Mouse (Mus musculus): ENCODE measurements around the gene Iba57. TPM values are rescaled to one million over a fixed set of nuclear protein-coding genes. Genes with fewer than 3 reads are reported as not detected.

The Iba57 gene
- polyA plus RNA-seq, 1 experiment from 2014 or later, result 14.2 TPM

DNA sequence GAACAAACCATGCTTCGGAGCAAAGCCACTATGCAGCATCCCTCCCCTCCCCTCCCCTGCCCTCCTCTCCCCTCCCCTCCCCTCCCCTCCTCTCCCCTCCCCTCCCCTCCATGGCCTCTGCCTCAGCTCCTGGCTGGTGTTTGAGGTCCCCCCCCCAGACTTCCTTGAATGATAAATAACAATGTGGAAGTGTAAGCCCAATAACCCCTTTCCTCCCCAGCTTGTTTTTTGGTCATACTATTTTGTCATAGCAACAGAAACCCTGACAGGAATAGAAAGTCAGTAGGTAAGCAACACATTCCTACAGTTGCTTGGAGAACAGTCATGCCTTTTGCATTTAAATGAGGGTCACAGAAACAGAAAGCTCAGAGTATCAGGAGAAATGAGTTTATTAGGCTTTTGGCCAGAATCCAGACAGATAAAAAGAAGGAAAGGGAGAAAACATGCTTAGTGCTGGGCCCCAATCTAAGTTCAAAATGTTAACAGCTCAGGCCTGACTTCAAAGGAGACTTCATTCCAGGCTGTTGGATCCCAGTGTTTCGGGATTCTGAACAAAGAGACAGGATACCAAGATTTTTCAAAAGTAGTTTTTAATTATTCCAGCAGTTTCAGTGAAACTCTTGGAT lies 2.2 kb upstream of the Iba57 start:
- Histone ChIP-seq H3K27me3 (replicated peaks) (no peaks in the 10 kb centered on the region), H3K9me3 (replicated peaks) (no peaks in the 10 kb centered on the region), H3K27ac (peak overlapping the region; percentile 100), H3K36me3 (peaks cover 9% of the 10 kb centered on the region), H3K4me1 (peaks cover 58% of the 10 kb centered on the region), H3K9ac (peak overlapping the region; percentile 92), H3K4me3 (no peak overlapping the region), H3K4me2 (peak overlapping the region; percentile 85; the same call in 1 of the 2 replicates)
- ATAC-seq, result no peak
- 35% methylated on average over 2 of the region's 2 CpGs for WGBS (ENCODE audit: insufficient replicate concordance)

DNA sequence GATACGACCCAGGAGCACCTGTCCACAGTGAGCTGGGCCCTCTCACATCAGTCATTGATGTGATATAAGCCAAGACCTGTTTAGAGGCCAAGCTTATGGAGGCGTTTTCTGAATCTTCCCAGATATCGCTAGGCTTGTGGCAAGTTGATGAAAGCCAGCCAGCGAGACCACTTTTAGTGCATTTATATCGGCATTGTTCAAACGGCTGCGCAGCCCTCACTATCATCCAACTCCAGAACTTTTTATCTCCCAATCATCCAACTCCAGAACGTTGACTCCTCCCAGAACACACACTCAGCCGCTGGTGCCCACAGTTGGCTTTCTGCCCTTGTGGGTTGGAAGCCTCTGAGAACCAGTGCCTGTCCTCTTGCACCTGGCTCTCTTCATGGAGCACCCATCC lies 845 bp upstream of the Iba57 start:
- no peaks in the 10 kb centered on the region for H3K9me3 ChIP-seq (replicated peaks)
- peaks cover 58% of the 10 kb centered on the region for H3K4me1 ChIP-seq
- H3K4me3 ChIP-seq, result peak overlapping the region; percentile 83
- peak overlapping the region; percentile 92 for H3K9ac ChIP-seq
- H3K27ac ChIP-seq, result peak overlapping the region; percentile 100
- no peaks in the 10 kb centered on the region for H3K27me3 ChIP-seq (replicated peaks)
- whole genome bisulfite sequencing (ENCODE audit: insufficient replicate concordance), result 17% methylated on average over 9 of the region's 9 CpGs
- peaks cover 23% of the 10 kb centered on the region for H3K36me3 ChIP-seq
- H3K4me2 ChIP-seq, result peak overlapping the region; percentile 85
- ATAC-seq, result peak; percentile 80

- peak overlapping the region; percentile 100 for H3K27ac ChIP-seq
- peaks cover 40% of the 10 kb centered on the region for H3K36me3 ChIP-seq
- no peaks in the 10 kb centered on the region for H3K27me3 ChIP-seq (replicated peaks)
- peak overlapping the region; percentile 83 for H3K4me3 ChIP-seq
- H3K9ac ChIP-seq, result peak overlapping the region; percentile 92
- peak; percentile 1 for ATAC-seq
- no peaks in the 10 kb centered on the region for H3K9me3 ChIP-seq (replicated peaks)
- peak overlapping the region; percentile 85 for H3K4me2 ChIP-seq
- WGBS (ENCODE audit: insufficient replicate concordance), result 49% methylated on average over 9 of the region's 9 CpGs
- peaks cover 53% of the 10 kb centered on the region for H3K4me1 ChIP-seq
Measured at GRCm38 (mm10) chr11:59162443-59163254, 890 bp downstream of the Iba57 start.

DNA sequence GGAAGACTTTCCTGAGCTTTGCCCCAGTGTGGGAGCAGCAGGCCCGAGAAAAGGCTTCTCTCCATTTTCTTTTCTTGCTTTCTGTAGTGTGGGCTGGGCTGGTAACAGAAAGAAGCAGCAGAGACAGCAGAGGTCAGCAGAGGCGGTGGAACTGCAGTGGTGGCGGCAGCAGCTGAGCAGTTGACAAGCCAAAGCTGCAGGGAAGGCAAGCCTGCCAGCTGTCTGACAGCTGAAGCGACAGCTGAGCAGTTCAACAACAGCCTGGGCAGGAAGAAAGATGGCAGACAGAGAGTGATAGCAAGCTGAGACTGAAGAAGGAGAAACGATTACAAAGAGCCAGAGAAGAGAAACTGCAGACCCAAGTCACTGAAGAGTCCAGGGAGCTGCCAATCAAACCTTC lies 2.1 kb downstream of the Iba57 start:
- no peaks in the 10 kb centered on the region for H3K27me3 ChIP-seq (replicated peaks)
- peaks cover 49% of the 10 kb centered on the region for H3K4me1 ChIP-seq
- no peak for ATAC-seq
- H3K4me2 ChIP-seq, result peak overlapping the region; percentile 85; the same call in 1 of the 2 replicates
- H3K4me3 ChIP-seq, result no peak overlapping the region
- H3K36me3 ChIP-seq, result peaks cover 53% of the 10 kb centered on the region
- WGBS (ENCODE audit: insufficient replicate concordance), result 77% methylated on average over 5 of the region's 5 CpGs
- peak overlapping the region; percentile 100 for H3K27ac ChIP-seq
- H3K9me3 ChIP-seq (replicated peaks), result no peaks in the 10 kb centered on the region
- peak overlapping the region; percentile 92; the same call in 1 of the 2 replicates for H3K9ac ChIP-seq

- Histone ChIP-seq H3K27ac (no peak overlapping the region), H3K4me3 (no peak overlapping the region), H3K9me3 (replicated peaks) (no peaks in the 10 kb centered on the region), H3K27me3 (replicated peaks) (no peaks in the 10 kb centered on the region), H3K9ac (no peak overlapping the region), H3K36me3 (peaks cover 66% of the 10 kb centered on the region), H3K4me2 (no peak overlapping the region), H3K4me1 (peaks cover 44% of the 10 kb centered on the region)
- WGBS (ENCODE audit: insufficient replicate concordance), result 85% methylated on average over 4 of the region's 4 CpGs
- no peak for ATAC-seq
Measured at GRCm38 (mm10) chr11:59159558-59159957, 4.0 kb downstream of the Iba57 start.

- peaks cover 44% of the 10 kb centered on the region for H3K4me1 ChIP-seq
- H3K4me3 ChIP-seq, result no peak overlapping the region
- peaks cover 66% of the 10 kb centered on the region for H3K36me3 ChIP-seq
- H3K27ac ChIP-seq, result no peak overlapping the region
- H3K4me2 ChIP-seq, result no peak overlapping the region
- 93% methylated on average over 13 of the region's 13 CpGs for WGBS (ENCODE audit: insufficient replicate concordance)
- no peaks in the 10 kb centered on the region for H3K27me3 ChIP-seq (replicated peaks)
- no peaks in the 10 kb centered on the region for H3K9me3 ChIP-seq (replicated peaks)
- H3K9ac ChIP-seq, result no peak overlapping the region
- ATAC-seq, result no peak
Measured at GRCm38 (mm10) chr11:59159099-59159498, 4.4 kb downstream of the Iba57 start.

DNA sequence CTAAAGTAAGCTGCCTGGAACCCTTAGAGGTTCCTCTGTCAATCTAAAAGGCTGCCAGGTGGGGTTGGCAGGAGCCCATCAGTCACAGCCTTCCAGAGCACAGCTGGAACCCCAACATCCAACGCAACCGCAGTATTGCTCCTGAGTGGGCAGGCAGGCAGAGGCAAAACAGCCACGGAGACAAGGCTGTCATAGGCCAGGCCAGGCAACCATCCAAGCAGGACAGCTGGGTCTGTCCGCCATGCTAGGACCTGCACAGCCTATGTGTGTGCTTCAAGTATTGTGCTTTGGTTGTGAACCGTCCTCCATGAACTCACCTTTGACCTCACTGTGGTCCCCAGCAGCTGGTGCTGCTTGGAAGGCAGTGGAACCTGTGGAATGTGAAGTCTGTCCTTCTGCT lies 7.6 kb downstream of the Iba57 start:
- H3K4me2 ChIP-seq, result no peak overlapping the region
- H3K4me3 ChIP-seq, result no peak overlapping the region
- 91% methylated on average over 5 of the region's 5 CpGs for WGBS (ENCODE audit: insufficient replicate concordance)
- no peak overlapping the region for H3K27ac ChIP-seq
- no peaks in the 10 kb centered on the region for H3K9me3 ChIP-seq (replicated peaks)
- ATAC-seq, result no peak
- H3K9ac ChIP-seq, result no peak overlapping the region
- peaks cover 23% of the 10 kb centered on the region for H3K4me1 ChIP-seq
- H3K27me3 ChIP-seq (replicated peaks), result no peaks in the 10 kb centered on the region
- H3K36me3 ChIP-seq, result peaks cover 58% of the 10 kb centered on the region

- Histone ChIP-seq H3K36me3 (peaks cover 41% of the 10 kb centered on the region), H3K4me1 (peaks cover 17% of the 10 kb centered on the region), H3K27ac (no peak overlapping the region), H3K4me2 (no peak overlapping the region), H3K4me3 (no peak overlapping the region), H3K9me3 (replicated peaks) (no peaks in the 10 kb centered on the region), H3K9ac (no peak overlapping the region), H3K27me3 (replicated peaks) (peaks cover 4% of the 10 kb centered on the region; the same call in 1 of the 2 replicates)
- ATAC-seq, result no peak
- WGBS (ENCODE audit: insufficient replicate concordance), result 77% methylated on average over 7 of the region's 7 CpGs
Measured at GRCm38 (mm10) chr11:59154220-59154619, 9.3 kb downstream of the Iba57 start.

DNA sequence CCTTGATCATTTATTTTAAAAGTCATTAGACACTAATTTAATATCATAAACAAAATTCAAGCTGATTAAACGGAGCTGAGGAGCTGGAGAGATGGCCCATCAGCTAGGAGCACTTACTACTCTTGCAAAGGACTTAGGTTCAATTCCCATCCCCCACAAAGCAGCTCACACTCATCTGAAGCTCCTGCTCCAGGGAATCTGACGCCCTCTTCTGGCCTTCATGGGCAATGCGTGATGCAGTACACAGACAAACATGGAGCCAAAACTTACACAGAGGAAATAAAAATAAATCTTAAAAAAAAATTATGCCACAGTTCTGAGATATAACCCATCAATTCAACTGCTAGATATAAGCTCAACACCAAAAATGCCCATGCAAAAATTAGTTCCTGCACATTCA lies 11.8 kb downstream of the Iba57 start:
- H3K9me3 ChIP-seq (replicated peaks), result no peaks in the 10 kb centered on the region
- H3K4me2 ChIP-seq, result no peak overlapping the region
- 15% methylated on average over 3 of the region's 3 CpGs for WGBS (ENCODE audit: insufficient replicate concordance)
- ATAC-seq, result no peak
- no peak overlapping the region for H3K27ac ChIP-seq
- peaks cover 17% of the 10 kb centered on the region for H3K36me3 ChIP-seq
- H3K9ac ChIP-seq, result no peak overlapping the region
- peaks cover 10% of the 10 kb centered on the region; the same call in 1 of the 2 replicates for H3K27me3 ChIP-seq (replicated peaks)
- H3K4me1 ChIP-seq, result peaks cover 17% of the 10 kb centered on the region
- no peak overlapping the region for H3K4me3 ChIP-seq

- no peak overlapping the region for H3K9ac ChIP-seq
- no peak overlapping the region for H3K4me2 ChIP-seq
- H3K4me3 ChIP-seq, result no peak overlapping the region
- H3K27ac ChIP-seq, result no peak overlapping the region
- H3K9me3 ChIP-seq (replicated peaks), result no peaks in the 10 kb centered on the region
- H3K36me3 ChIP-seq, result no peaks in the 10 kb centered on the region
- WGBS (ENCODE audit: insufficient replicate concordance), result 67% methylated on average over 3 of the region's 3 CpGs
- no peak for ATAC-seq
- H3K4me1 ChIP-seq, result 0 out of 2 replicates have a peak, but pooled peaks cover 2% of the 10 kb centered on the region
- H3K27me3 ChIP-seq (replicated peaks), result peaks cover 15% of the 10 kb centered on the region; the same call in 1 of the 2 replicates
Measured at GRCm38 (mm10) chr11:59149302-59149701, 14.2 kb downstream of the Iba57 start.

DNA sequence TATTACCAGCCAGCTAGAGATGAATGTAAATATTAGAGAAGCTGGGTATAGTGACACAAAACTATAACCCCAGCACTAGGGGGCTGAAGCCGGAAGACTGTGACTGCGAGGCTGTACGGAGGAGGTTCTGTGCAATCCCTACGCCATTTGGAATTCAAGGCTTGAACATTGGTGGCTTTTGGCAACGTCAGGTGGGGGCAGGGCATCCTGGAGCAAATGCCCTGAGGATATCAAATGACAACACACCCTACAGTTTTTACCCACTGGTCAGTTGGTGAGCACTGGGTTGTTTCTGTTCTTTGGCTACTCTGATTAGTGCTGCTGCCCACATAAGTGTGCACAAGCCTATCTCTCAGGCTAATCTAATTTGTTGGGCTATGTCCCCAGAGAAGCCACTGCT lies 20.6 kb downstream of the Iba57 start:
- Histone ChIP-seq H3K9ac (no peak overlapping the region), H3K27ac (no peak overlapping the region), H3K4me2 (no peak overlapping the region), H3K4me3 (no peak overlapping the region), H3K9me3 (replicated peaks) (no peaks in the 10 kb centered on the region), H3K36me3 (no peaks in the 10 kb centered on the region), H3K27me3 (replicated peaks) (peaks cover 30% of the 10 kb centered on the region), H3K4me1 (peaks cover 7% of the 10 kb centered on the region)
- ATAC-seq, result no peak
- WGBS (ENCODE audit: insufficient replicate concordance), result 75% methylated on average over 5 of the region's 5 CpGs

GRCm38 (mm10) chr11:59141772-59142370 lies 21.7 kb downstream of the Iba57 start:
- H3K9me3 ChIP-seq (replicated peaks), result no peaks in the 10 kb centered on the region
- no peaks in the 10 kb centered on the region for H3K36me3 ChIP-seq
- peak; percentile 39; the same call in 1 of the 2 replicates for ATAC-seq
- peaks cover 7% of the 10 kb centered on the region for H3K4me1 ChIP-seq
- no peak overlapping the region for H3K27ac ChIP-seq
- 6% methylated on average over 14 of the region's 14 CpGs for WGBS (ENCODE audit: insufficient replicate concordance)
- peak overlapping the region; percentile 16; the same call in 1 of the 2 replicates for H3K4me3 ChIP-seq
- H3K9ac ChIP-seq, result peak overlapping the region; percentile 7; the same call in 1 of the 2 replicates
- peak overlapping the region; percentile 58 for H3K4me2 ChIP-seq
- H3K27me3 ChIP-seq (replicated peaks), result peaks cover 37% of the 10 kb centered on the region
